Mouse (Mus musculus) kidney, embryonic 15.5 days (tissue): ENCODE measurements around the gene Nkx2-5. TPM values are rescaled to one million over a fixed set of nuclear protein-coding genes. Genes with fewer than 3 reads are reported as not detected.

Source experiments
- ATAC-seq: fragments of 200-750 bp; cut with Nextera tagmentation; replicated peaks from 2 replicates; pipeline ENCODE4 v1.8.0; 2017; ENCODE audit warnings: moderate TSS enrichment; ENCODE audit not compliant: low FRiP score
- H3K27ac ChIP-seq: fragments of 300-500 bp; sonication (generic); 2 replicates; pipeline ENCODE4 v1.5.1; 2015; ENCODE audit warnings: mild to moderate bottlenecking, inconsistent platforms
- H3K27me3 ChIP-seq: fragments of 300-500 bp; sonication (generic); 2 replicates; pipeline ENCODE4 v1.6.1; 2015; ENCODE audit warnings: inconsistent platforms
- H3K36me3 ChIP-seq: fragments of 300-500 bp; sonication (generic); 2 replicates; pipeline ENCODE4 v1.6.1; 2015; ENCODE audit warnings: inconsistent platforms
- H3K4me1 ChIP-seq: fragments of 300-500 bp; sonication (generic); 2 replicates; pipeline ENCODE4 v1.6.1; 2015; ENCODE audit warnings: inconsistent platforms
- H3K4me2 ChIP-seq: fragments of 300-500 bp; sonication (generic); 2 replicates; pipeline ENCODE4 v1.6.1; 2015; ENCODE audit warnings: moderate library complexity, mild to moderate bottlenecking, inconsistent platforms
- H3K4me3 ChIP-seq: fragments of 300-500 bp; sonication (generic); replicated peaks from 2 replicates; pipeline ENCODE4 v1.5.1; 2015; ENCODE audit warnings: mild to moderate bottlenecking, inconsistent platforms
- H3K9ac ChIP-seq: fragments of 300-500 bp; sonication (generic); 2 replicates; pipeline ENCODE4 v1.6.1; 2015; ENCODE audit warnings: mild to moderate bottlenecking, inconsistent platforms
- H3K9me3 ChIP-seq: fragments of 300-500 bp; sonication (generic); replicated peaks from 2 replicates; pipeline ENCODE4 v1.6.1; 2016; ENCODE audit warnings: inconsistent platforms
- WGBS: fragments of 180-500 bp; shearing (Covaris S2); methylation state at CpG from one replicate; pipeline ENCODE4 v1.1.7; 2015; ENCODE audit warnings: mixed read lengths; 5-methylcytosine and 5-hydroxymethylcytosine counted together
- polyA plus RNA-seq: library from polyadenylated mRNA; unstranded; fragments of >200 nt; fragmentation: Nextera tagmentation; extraction: Ambion mirVana; gene quantifications from 2 replicates; pipeline ENCODE4 v1.2.1, GENCODE M21; 2015

Gene Nkx2-5
- polyA plus RNA-seq, 1 experiment from 2014 or later: not detected

DNA sequence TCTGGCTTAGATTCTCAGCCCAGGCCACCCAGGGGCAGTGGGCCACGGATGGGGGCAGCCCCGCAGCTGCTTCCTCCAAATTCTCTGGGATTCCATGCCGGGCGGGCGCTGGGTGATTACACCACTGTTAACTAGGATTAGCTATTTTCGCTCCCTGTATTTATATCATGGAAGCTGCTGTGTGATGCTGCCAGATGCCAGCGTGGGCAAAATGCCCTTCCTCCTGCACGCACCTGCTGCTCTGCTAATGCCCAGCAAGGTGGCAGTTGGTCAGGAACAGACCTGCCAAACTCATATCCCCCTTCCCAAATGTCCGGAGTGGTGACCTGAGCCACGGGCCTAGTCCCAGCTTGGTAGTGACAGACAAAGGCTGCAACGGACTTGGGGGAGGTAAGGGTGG, 29.7 kb upstream of the Nkx2-5 start:
- H3K9ac ChIP-seq: no peak overlapping the region
- H3K4me1 ChIP-seq: no peaks in the 10 kb centered on the region
- H3K4me3 ChIP-seq: no peak overlapping the region
- H3K36me3 ChIP-seq: no peaks in the 10 kb centered on the region
- H3K9me3 ChIP-seq: no peaks in the 10 kb centered on the region
- no peak overlapping the region for H3K4me2 ChIP-seq
- H3K27ac ChIP-seq: no peak overlapping the region
- no peaks in the 10 kb centered on the region; the same call in 1 of the 2 replicates for H3K27me3 ChIP-seq
- 79% methylated on average over 11 of the region's 11 CpGs for WGBS
- ATAC-seq: no peak

- H3K4me2 ChIP-seq: no peak overlapping the region
- H3K4me3 ChIP-seq: no peak overlapping the region
- no peaks in the 10 kb centered on the region for H3K9me3 ChIP-seq
- no peak overlapping the region for H3K9ac ChIP-seq
- no peaks in the 10 kb centered on the region for H3K36me3 ChIP-seq
- 71% methylated on average over 8 of the region's 8 CpGs for WGBS
- H3K27ac ChIP-seq: no peak overlapping the region
- ATAC-seq: no peak
- no peaks in the 10 kb centered on the region for H3K4me1 ChIP-seq
- H3K27me3 ChIP-seq: peaks cover 4% of the 10 kb centered on the region
Measured at GRCm38 (mm10) chr17:26873502-26873901, 28.7 kb upstream of the Nkx2-5 start.

DNA sequence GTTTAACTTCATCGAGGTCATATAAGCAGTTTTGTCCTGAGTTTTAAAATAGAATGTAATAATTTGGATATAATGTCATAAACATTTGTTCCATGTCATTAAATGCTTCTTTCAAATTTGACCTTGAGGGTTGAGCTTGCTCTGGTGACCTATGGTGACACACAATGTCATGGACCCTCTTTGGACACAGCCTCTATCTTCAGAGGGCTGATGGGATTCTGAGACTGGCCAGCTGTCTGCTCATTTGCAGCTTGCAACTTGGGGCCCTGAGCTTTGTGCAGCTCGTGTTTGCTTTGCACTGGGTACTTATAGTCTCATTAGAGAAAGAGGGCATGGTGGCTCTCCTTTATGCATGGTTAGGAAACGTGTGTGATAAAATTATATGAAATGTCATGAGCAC, 28.1 kb upstream of the Nkx2-5 start:
- Histone ChIP-seq H3K27me3 (peaks cover 4% of the 10 kb centered on the region), H3K36me3 (no peaks in the 10 kb centered on the region), H3K27ac (no peak overlapping the region), H3K9me3 (no peaks in the 10 kb centered on the region), H3K4me1 (no peaks in the 10 kb centered on the region), H3K4me3 (no peak overlapping the region), H3K9ac (no peak overlapping the region), H3K4me2 (no peak overlapping the region)
- 60% methylated on average over 3 of the region's 3 CpGs for WGBS
- no peak for ATAC-seq

DNA sequence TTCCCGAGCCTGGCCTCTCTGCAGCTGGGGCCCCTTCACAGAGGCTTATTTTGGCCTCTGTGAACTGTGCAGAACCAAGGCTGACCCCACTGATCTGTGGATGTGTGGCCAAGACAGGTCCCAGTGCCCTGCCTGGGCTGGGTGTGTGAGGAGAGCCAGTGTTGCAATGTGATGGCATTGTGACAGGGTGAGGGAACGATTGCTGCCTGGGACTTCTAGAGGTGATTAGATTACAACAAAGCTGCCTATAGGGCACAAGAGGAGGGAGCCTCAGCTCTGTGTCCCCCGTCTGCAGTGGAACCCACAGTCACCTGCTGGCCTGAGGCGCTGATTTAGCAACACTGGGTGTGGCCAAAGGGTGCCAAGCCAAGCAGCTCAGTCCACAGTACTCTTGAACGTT, 23.9 kb upstream of the Nkx2-5 start:
- H3K9ac ChIP-seq: no peak overlapping the region
- no peak overlapping the region for H3K27ac ChIP-seq
- H3K36me3 ChIP-seq: no peaks in the 10 kb centered on the region
- no peak for ATAC-seq
- H3K9me3 ChIP-seq: no peaks in the 10 kb centered on the region
- WGBS: 28% methylated on average over 5 of the region's 5 CpGs
- H3K27me3 ChIP-seq: peaks cover 14% of the 10 kb centered on the region
- no peak overlapping the region for H3K4me2 ChIP-seq
- no peak overlapping the region for H3K4me3 ChIP-seq
- no peaks in the 10 kb centered on the region for H3K4me1 ChIP-seq

- ATAC-seq: no peak
- Histone ChIP-seq H3K27ac (no peak overlapping the region), H3K4me2 (no peak overlapping the region), H3K4me1 (0 out of 2 replicates have a peak, but pooled peaks cover 12% of the 10 kb centered on the region), H3K36me3 (no peaks in the 10 kb centered on the region), H3K4me3 (no peak overlapping the region), H3K9ac (no peak overlapping the region), H3K9me3 (no peaks in the 10 kb centered on the region), H3K27me3 (peaks cover 42% of the 10 kb centered on the region)
- WGBS: 58% methylated on average over 6 of the region's 6 CpGs
Measured at GRCm38 (mm10) chr17:26865156-26865555, 20.3 kb upstream of the Nkx2-5 start.

DNA sequence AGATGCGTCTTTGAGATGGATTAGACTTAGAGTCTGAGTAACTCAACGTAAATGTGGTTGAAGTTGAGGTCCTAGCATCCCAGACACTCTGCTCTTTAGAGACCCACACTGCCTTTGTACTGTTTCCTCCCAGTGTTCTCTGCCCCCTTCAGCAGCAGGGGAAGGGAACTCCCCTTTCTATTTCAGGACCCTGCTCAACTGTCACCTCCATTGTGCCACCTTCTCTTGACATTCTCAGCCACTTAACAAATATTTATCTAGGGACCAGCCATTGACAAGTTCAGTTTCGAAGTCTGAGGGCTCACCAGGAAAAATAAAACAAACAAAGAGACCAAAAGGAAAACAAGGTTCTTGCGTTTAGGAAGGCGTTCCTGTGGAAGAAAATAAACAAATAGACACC, 19.5 kb upstream of the Nkx2-5 start:
- Histone ChIP-seq H3K27me3 (peaks cover 49% of the 10 kb centered on the region), H3K4me2 (no peak overlapping the region), H3K9ac (no peak overlapping the region), H3K27ac (no peak overlapping the region), H3K4me3 (no peak overlapping the region), H3K36me3 (no peaks in the 10 kb centered on the region), H3K9me3 (no peaks in the 10 kb centered on the region), H3K4me1 (0 out of 2 replicates have a peak, but pooled peaks cover 12% of the 10 kb centered on the region)
- ATAC-seq: no peak
- WGBS: 37% methylated on average over 5 of the region's 5 CpGs

- H3K36me3 ChIP-seq: no peaks in the 10 kb centered on the region
- H3K9me3 ChIP-seq: no peaks in the 10 kb centered on the region
- H3K9ac ChIP-seq: no peak overlapping the region
- H3K27me3 ChIP-seq: peaks cover 68% of the 10 kb centered on the region
- no peak overlapping the region for H3K4me2 ChIP-seq
- no peak overlapping the region for H3K4me3 ChIP-seq
- 0 out of 2 replicates have a peak, but pooled peaks cover 12% of the 10 kb centered on the region for H3K4me1 ChIP-seq
- 47% methylated on average over 4 of the region's 4 CpGs for WGBS
- H3K27ac ChIP-seq: no peak overlapping the region
- ATAC-seq: no peak
Measured at GRCm38 (mm10) chr17:26861793-26862192, 17.0 kb upstream of the Nkx2-5 start.

DNA sequence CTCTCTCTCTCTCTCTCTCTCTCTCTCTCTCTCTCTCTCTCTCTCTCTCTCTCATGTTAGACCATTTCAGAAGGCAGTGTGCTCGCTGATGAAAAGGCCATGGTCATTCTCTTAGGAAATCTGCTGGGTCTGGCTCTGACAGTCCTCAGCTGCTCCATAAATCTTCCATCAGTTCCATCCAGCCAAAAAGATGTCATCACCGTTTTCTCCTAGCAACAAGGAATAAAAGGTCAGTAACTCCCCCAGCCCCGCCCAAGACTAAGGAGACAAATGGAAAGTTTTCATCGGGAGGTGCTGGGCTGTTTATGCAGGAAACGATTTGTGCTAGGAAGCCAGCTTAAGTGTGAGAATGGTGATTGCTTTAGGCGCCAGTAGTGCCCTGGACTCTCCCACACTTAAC, 16.6 kb upstream of the Nkx2-5 start:
- Histone ChIP-seq H3K4me3 (no peak overlapping the region), H3K27ac (no peak overlapping the region), H3K9me3 (no peaks in the 10 kb centered on the region), H3K9ac (no peak overlapping the region), H3K27me3 (peaks cover 71% of the 10 kb centered on the region), H3K4me2 (no peak overlapping the region), H3K36me3 (no peaks in the 10 kb centered on the region), H3K4me1 (0 out of 2 replicates have a peak, but pooled peaks cover 12% of the 10 kb centered on the region)
- ATAC-seq: no peak
- 2% methylated on average over 6 of the region's 6 CpGs for WGBS

GRCm38 (mm10) chr17:26860906-26861305, 16.1 kb upstream of the Nkx2-5 start:
- H3K36me3 ChIP-seq: no peaks in the 10 kb centered on the region
- H3K4me1 ChIP-seq: 0 out of 2 replicates have a peak, but pooled peaks cover 12% of the 10 kb centered on the region
- no peak overlapping the region for H3K9ac ChIP-seq
- no peak overlapping the region for H3K27ac ChIP-seq
- no peak overlapping the region for H3K4me2 ChIP-seq
- no peak for ATAC-seq
- H3K4me3 ChIP-seq: no peak overlapping the region
- peaks cover 73% of the 10 kb centered on the region for H3K27me3 ChIP-seq
- 17% methylated on average over 4 of the region's 4 CpGs for WGBS
- H3K9me3 ChIP-seq: no peaks in the 10 kb centered on the region

GRCm38 (mm10) chr17:26852262-26852661, 7.5 kb upstream of the Nkx2-5 start:
- H3K9ac ChIP-seq: no peak overlapping the region
- WGBS: 17% methylated on average over 4 of the region's 4 CpGs
- H3K4me2 ChIP-seq: no peak overlapping the region
- no peaks in the 10 kb centered on the region for H3K36me3 ChIP-seq
- H3K4me3 ChIP-seq: no peak overlapping the region
- H3K27ac ChIP-seq: no peak overlapping the region
- H3K9me3 ChIP-seq: no peaks in the 10 kb centered on the region
- H3K27me3 ChIP-seq: peaks cover 95% of the 10 kb centered on the region
- H3K4me1 ChIP-seq: peaks cover 16% of the 10 kb centered on the region
- no peak for ATAC-seq

GRCm38 (mm10) chr17:26851136-26851460, 6.3 kb upstream of the Nkx2-5 start:
- Histone ChIP-seq H3K4me2 (peak overlapping the region; percentile 50; the same call in 1 of the 2 replicates), H3K9me3 (no peaks in the 10 kb centered on the region), H3K27ac (no peak overlapping the region), H3K27me3 (peaks cover 93% of the 10 kb centered on the region), H3K4me3 (peak overlapping the region; percentile 32), H3K36me3 (no peaks in the 10 kb centered on the region), H3K4me1 (peaks cover 16% of the 10 kb centered on the region), H3K9ac (no peak overlapping the region)
- 6% methylated on average over 8 of the region's 8 CpGs for WGBS
- ATAC-seq: no peak

GRCm38 (mm10) chr17:26850358-26851135, 5.7 kb upstream of the Nkx2-5 start:
- WGBS: under 1% methylated on average over 47 of the region's 48 CpGs
- H3K4me3 ChIP-seq: peak overlapping the region; percentile 32
- H3K4me1 ChIP-seq: peaks cover 16% of the 10 kb centered on the region
- peaks cover 93% of the 10 kb centered on the region for H3K27me3 ChIP-seq
- no peak for ATAC-seq
- H3K4me2 ChIP-seq: peak overlapping the region; percentile 50
- no peaks in the 10 kb centered on the region for H3K9me3 ChIP-seq
- no peak overlapping the region for H3K27ac ChIP-seq
- H3K36me3 ChIP-seq: no peaks in the 10 kb centered on the region
- H3K9ac ChIP-seq: no peak overlapping the region
